Comparison of ENCODE assay signal across 29 mouse cellular contexts in the genomic region with DNA sequence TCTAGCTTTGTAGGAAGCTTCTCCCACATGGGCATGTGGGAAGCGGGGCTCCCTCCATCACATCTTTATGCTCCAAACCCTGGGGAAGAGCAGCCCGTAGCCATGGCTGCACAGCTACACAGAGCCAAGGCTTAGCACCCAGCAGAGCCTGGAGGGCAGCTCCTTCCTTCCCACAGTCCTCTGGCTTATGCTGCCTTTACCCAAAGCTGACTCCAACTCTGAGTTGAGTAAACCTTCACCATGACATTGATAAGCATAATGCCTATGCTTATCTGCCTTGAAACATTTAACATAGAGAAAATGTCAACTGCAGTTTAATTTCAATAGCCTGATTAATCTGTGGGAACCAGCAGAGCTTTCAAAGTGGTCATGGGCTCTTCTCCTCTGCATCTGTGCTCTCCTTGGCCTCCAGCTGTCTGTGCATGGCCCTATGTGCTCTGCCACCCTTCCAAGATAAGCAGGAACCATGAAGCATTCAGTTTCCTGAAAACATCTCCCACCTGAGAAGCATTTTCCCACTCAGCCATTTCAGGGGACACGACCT.
A peak's percentile ranks its signal among the peaks of the same experiment; 100 is the strongest.
DNase-seq lines count a peak whose midpoint lies in the region; ATAC-seq and TF ChIP-seq lines count a peak whose summit lies in the region.
"Had no signal": no experiment of that assay in that cellular context is flagged by ENCODE, and none has a peak within 500 bp of the region (broad histone marks: within the 10 kb centered on the region; RNA-seq: fewer than 3 reads in every experiment).

No protein-coding gene starts in this region.

- WGBS in liver, embryonic 13.5 days (ENCODE audit: insufficient replicate concordance): 69% methylated on average over 3 of the region's 3 CpGs
- WGBS in cerebellum, adult 2 months: 76% methylated on average over 3 of the region's 3 CpGs

- intact Hi-C loops in gastrocnemius, adult 2 months (cut with DNase I): no loop called here

- no peaks in the 10 kb centered on the region for H3K9me3 ChIP-seq in liver, embryonic 13.5 days (replicated peaks)
- H3K9me3 ChIP-seq: embryonic facial prominence, embryonic 13.5 days; forebrain, embryonic 12.5 days; hindbrain, embryonic 12.5 days; megakaryocyte, embryonic 14.5 days; neural tube, embryonic 15.5 days had no signal

- H3K4me2 ChIP-seq in liver, embryonic 13.5 days: no peak overlapping the region
- H3K4me2 ChIP-seq: embryonic facial prominence, embryonic 13.5 days; forebrain, embryonic 12.5 days; hindbrain, embryonic 12.5 days; lung, embryonic 14.5 days; neural tube, embryonic 15.5 days had no signal

- H3K4me3 ChIP-seq in layer of hippocampus, adult 2 months: no peak overlapping the region
- no peak overlapping the region for H3K4me3 ChIP-seq in liver, embryonic 13.5 days (replicated peaks)
- H3K4me3 ChIP-seq in gastrocnemius, adult 2 months: no peak overlapping the region
- no peak overlapping the region for H3K4me3 ChIP-seq in cerebellum, adult 2 months (replicated peaks; ENCODE audit: insufficient read depth, low read depth, low read length)
- H3K4me3 ChIP-seq: embryonic facial prominence, embryonic 13.5 days; erythroblast, embryonic 14.5 days; forebrain, embryonic 12.5 days; hindbrain, embryonic 12.5 days; left cerebral cortex, adult 2 months; megakaryocyte, embryonic 14.5 days; neural tube, embryonic 15.5 days had no signal

- TF ChIP-seq POLR2A in cerebellum, adult 2 months (IDR thresholded peaks at IDR 0.05; ENCODE audit: borderline replicate concordance, insufficient read depth, low read length): no peak

- peak; percentile 80 for ATAC-seq in liver, embryonic 13.5 days (ENCODE audit: low read depth)
- ATAC-seq in megakaryocyte progenitor cell, adult 5-6 weeks (replicated peaks; ENCODE audit: poor library complexity): peak; percentile 84
- ATAC-seq: intestine, embryonic 16.5 days had no signal

- no peak for DNase-seq in layer of hippocampus, adult 2 months (ENCODE audit: low spot score in 2 of 2)
- no peak for DNase-seq in layer of hippocampus, postnatal 10 days (ENCODE audit: low spot score in 2 of 2)
- peak; percentile 41 for DNase-seq in c-Kit-positive CD71-positive TER-119-negative erythroid progenitor cells, embryonic 14.5 days (ENCODE audit: low read depth)
- peak; percentile 20 for DNase-seq in liver, embryonic 13.5 days
- DNase-seq in cerebellum, postnatal 25 days: no peak
- no peak for DNase-seq in gastrocnemius, adult 2 months
- DNase-seq in cerebellum, adult 2 months: no peak
- DNase-seq: adrenal gland, postnatal 25 days; cerebellum, adult 8-10 months; cerebellum, postnatal 36 days; embryo, embryonic 11 days; forebrain, postnatal 0 days; gastrocnemius, postnatal 10 days; kidney, postnatal 14 days; left cerebral cortex, postnatal 4 days; midbrain, embryonic 14.5 days; right cerebral cortex, postnatal 25 days; thymus, adult 18-20 months; thymus, postnatal 25 days had no signal

- H3K4me1 ChIP-seq in liver, embryonic 13.5 days (replicated peaks): peaks cover 67% of the 10 kb centered on the region
- H3K4me1 ChIP-seq in cerebellum, adult 2 months (ENCODE audit: control insufficient read depth, insufficient read depth, low read length): no peaks in the 10 kb centered on the region
- H3K4me1 ChIP-seq: embryonic facial prominence, embryonic 13.5 days; hindbrain, embryonic 12.5 days had no signal

- no peak for TF ChIP-seq CTCF in layer of hippocampus, adult 2 months (conservative IDR thresholded peaks at IDR 0.05)
- TF ChIP-seq CTCF in gastrocnemius, adult 2 months (IDR thresholded peaks at IDR 0.05): no peak
- TF ChIP-seq CTCF in cerebellum, adult 2 months (IDR thresholded peaks at IDR 0.05; ENCODE audit: borderline replicate concordance, insufficient read depth, low read depth, low read length): no peak

- H3K9ac ChIP-seq in liver, embryonic 13.5 days: no peak overlapping the region
- H3K9ac ChIP-seq: embryonic facial prominence, embryonic 13.5 days; forebrain, embryonic 12.5 days; forebrain, postnatal 0 days; hindbrain, embryonic 12.5 days; lung, embryonic 14.5 days; neural tube, embryonic 15.5 days had no signal

- no peaks in the 10 kb centered on the region for H3K27me3 ChIP-seq in liver, embryonic 13.5 days
- no peaks in the 10 kb centered on the region for H3K27me3 ChIP-seq in cerebellum, adult 2 months (ENCODE audit: control insufficient read depth, insufficient read depth, low read length)
- H3K27me3 ChIP-seq: embryonic facial prominence, embryonic 13.5 days; forebrain, embryonic 12.5 days; hindbrain, embryonic 12.5 days; megakaryocyte, embryonic 14.5 days; neural tube, embryonic 15.5 days had no signal

- H3K27ac ChIP-seq in layer of hippocampus, adult 2 months: peak overlapping the region; percentile 18; the same call in 1 of the 2 replicates
- H3K27ac ChIP-seq in liver, embryonic 13.5 days: peak overlapping the region; percentile 62
- no peak overlapping the region for H3K27ac ChIP-seq in gastrocnemius, adult 2 months
- no peak overlapping the region for H3K27ac ChIP-seq in cerebellum, adult 2 months (ENCODE audit: insufficient read depth, low read length)
- H3K27ac ChIP-seq: embryonic facial prominence, embryonic 13.5 days; forebrain, embryonic 12.5 days; hindbrain, embryonic 12.5 days; left cerebral cortex, adult 2 months; neural tube, embryonic 15.5 days had no signal

- H3K36me3 ChIP-seq in liver, embryonic 13.5 days: peaks cover 48% of the 10 kb centered on the region
- H3K36me3 ChIP-seq: embryonic facial prominence, embryonic 13.5 days; hindbrain, embryonic 12.5 days; neural tube, embryonic 15.5 days had no signal

Comparison
In these comparisons a context has a peak if more than half of its experiments do, and no peak if none do; other contexts are left out.
1. DNase-seq: peak in c-Kit-positive CD71-positive TER-119-negative erythroid progenitor cells, embryonic 14.5 days (single experiment) and liver, embryonic 13.5 days (single experiment); none in layer of hippocampus, adult 2 months (0 of 2), layer of hippocampus, postnatal 10 days (0 of 2), cerebellum, postnatal 25 days (0 of 2), gastrocnemius, adult 2 months (single experiment) and cerebellum, adult 2 months (0 of 2).
2. H3K27ac ChIP-seq: peak in layer of hippocampus, adult 2 months (single experiment) and liver, embryonic 13.5 days (single experiment); none in gastrocnemius, adult 2 months (single experiment) and cerebellum, adult 2 months (single experiment).